Mouse (Mus musculus) liver, postnatal 0 days (tissue): ENCODE measurements around the gene Fkbp8.

ENCODE experiments used
- CTCF ChIP-seq: sonication (generic); IDR thresholded peaks from 2 replicates; pipeline ENCODE4 v1.5.1; 2016; ENCODE audit warnings: antibody characterized with exemption, low read depth
- EP300 ChIP-seq: IDR thresholded peaks from 2 replicates; pipeline ENCODE4 v1.6.1; 2016; ENCODE audit warnings: antibody characterized with exemption, low read depth, mild to moderate bottlenecking

DNA sequence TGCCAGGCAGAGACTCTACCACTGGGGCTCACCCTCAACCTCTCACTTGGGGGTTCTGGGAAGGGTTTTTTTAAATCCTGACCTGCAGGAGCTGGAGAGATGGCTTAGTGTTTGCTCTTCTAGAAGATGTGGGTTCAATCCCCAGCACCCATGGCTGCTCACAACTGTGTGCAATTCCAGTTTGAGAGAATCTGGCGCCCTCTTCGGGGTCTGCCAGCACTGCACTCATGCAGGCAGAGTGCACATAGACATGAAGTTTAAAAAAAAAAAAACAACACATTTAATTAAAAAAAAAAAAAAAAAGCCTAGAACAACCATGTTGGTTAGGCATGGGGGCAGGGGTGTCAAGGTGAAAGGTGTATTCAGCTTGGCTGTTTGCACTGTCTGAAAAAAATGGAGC, 2.8 kb downstream of the Fkbp8 start:
- TF ChIP-seq CTCF (peak; percentile 27; the same call in 1 of the 2 replicates), EP300 (no peak)
